Mouse (Mus musculus): Measurements from ENCODE around the gene Fhl3. TPM values are rescaled to one million over a fixed set of nuclear protein-coding genes. Genes with fewer than 3 reads are reported as not detected.

Gene Fhl3
- 5.1 and 5.9 TPM in 2 replicates for polyA plus RNA-seq (2015; fragmentation: Nextera tagmentation; extraction: Ambion mirVana)

DNA sequence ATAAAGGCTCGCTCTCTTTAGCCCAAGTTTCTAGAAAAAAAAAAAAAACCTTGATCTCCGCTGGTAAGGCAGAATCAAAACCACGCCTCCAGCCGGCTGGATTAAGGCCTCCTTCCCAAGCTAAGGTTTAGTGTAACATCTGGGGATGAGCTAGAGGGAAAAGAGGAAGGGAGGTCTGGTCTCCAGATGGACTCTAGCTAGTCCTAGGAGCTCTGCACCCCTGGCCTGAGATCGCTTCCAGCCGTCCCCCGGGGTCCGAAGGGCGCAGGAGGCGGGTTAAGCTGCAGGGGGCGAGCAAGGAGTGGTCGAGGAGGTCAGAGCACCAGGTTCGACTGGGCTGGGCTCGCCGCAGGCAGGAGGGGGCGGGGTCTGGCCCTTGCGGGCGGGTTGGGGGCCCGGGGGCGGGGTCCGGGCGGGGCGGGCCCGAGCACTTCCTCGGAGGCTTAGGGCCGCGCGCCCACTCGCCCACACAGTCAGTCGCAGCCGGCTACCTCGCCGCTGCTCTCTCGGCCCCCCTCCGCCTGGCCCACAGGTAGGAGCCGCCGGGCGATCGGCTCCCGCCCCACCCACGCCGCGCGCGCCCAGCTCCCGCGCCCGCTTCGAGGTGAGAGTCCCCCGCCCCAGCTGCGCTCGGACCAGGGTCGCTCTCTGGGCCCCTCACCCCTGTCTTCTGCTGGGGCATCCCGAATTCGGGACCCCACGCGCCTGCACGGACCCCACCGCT lies at the start of gene Fhl3:
Gene Fhl3 (plus strand): TSS at position 454 of the 724 bp plus-strand sequence.

DNA sequence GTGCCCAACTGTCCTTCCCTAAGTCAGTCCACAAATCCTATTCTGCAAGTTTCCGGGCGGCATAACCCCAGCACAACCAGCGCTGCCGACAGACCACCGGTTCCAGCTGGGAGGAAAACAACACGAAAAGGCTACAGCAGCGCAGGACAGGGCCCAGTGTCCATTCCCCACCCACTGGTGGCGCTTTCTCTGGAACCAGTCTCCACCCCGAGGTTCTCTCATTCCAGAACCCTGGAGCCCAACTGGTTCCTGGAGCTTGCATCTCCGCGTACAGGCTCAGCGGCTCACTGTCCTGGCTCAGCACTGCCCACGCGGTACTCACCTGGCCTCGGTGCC lies 44.0 kb upstream of the Fhl3 start, which contains the start of gene Pou3f1:
Gene Pou3f1 (plus strand): TSS at position 290 of the 336 bp plus-strand sequence.

DNA sequence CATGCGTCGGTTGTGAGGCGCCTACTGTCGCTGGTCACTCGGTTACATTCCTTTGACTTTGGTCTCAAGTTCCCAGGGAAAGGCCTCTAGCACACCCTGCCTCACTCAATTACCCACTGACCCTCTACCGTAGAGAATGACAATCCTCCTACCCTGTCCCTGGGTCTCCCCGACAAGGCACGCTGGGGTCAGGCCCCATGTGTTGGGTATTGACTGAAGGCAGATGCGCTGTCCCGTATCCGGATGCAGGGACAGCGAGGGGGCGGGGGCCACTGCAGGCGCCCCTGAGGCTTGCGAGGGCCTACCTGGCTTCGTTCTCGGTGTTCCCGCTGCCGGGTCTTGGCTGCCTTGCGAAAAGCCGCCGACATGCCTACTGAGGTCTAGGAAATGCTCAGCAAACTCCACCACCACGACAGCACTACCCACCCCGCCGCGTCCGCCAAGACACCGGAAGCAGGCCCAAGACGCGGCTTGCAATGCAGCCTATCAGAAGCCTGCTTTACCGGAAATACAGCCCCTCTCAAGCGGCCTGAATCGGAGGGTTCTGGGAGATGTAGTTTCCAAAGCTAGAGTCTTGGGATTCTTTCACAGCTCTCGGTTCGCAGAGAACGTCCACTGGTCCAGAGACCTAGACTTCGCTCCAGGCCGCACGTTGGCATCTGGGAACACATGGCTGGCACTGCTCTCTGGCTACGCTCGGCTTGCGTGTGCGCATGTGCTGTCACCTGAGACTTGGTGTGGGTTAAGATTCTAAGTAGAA lies 7.2 kb upstream of the Fhl3 start, which contains the start of gene Utp11:
Gene Utp11 (minus strand): TSS at position 466 of the 760 bp plus-strand sequence.

DNA sequence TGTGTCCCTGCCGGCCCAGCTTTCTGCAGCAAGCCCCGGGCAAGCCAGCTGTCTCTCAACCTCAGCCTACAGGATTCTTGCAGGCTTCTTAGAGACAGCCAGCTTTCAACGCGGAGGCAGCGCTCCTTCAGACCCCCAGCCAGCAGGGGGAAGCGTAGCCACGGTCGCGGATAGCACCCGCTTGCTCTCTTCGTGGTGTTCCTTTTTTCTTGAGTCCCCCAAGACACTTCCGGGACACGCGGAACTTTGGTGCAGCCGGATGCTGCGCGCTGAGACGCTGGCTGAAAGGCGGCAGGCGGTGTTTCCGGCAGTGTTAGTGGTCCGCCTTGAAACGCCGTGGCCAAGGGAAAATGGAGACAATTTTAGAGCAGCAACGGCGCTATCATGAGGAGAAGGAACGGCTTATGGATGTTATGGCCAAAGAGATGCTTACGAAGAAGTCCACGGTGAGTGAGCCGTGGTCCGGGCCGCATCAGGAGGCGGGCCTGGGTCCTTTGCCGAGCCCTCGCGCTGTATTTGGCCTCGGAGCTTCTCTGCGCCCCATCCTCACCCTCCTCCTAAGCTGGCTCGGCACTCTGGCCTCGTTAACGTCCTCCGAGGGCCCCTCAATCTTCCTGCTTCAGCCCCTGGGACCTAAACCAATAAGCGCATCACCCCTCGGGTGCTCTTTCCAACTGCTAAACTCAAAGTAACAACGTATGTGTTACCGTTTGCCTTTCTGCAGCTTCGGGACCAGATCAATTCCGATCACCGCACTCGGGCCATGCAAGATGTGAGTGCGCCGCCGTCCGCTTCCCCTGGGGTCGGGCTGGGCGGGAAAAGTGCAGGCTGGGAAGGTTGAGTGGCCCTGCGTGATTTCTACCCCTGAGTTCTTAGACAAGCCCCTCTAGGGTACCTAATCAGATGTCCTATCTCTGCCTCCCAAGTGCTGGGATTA lies 14.3 kb downstream of the Fhl3 start, which contains the start of gene Sf3a3:
Gene Sf3a3 (plus strand): TSS at position 232 of the 937 bp plus-strand sequence.

DNA sequence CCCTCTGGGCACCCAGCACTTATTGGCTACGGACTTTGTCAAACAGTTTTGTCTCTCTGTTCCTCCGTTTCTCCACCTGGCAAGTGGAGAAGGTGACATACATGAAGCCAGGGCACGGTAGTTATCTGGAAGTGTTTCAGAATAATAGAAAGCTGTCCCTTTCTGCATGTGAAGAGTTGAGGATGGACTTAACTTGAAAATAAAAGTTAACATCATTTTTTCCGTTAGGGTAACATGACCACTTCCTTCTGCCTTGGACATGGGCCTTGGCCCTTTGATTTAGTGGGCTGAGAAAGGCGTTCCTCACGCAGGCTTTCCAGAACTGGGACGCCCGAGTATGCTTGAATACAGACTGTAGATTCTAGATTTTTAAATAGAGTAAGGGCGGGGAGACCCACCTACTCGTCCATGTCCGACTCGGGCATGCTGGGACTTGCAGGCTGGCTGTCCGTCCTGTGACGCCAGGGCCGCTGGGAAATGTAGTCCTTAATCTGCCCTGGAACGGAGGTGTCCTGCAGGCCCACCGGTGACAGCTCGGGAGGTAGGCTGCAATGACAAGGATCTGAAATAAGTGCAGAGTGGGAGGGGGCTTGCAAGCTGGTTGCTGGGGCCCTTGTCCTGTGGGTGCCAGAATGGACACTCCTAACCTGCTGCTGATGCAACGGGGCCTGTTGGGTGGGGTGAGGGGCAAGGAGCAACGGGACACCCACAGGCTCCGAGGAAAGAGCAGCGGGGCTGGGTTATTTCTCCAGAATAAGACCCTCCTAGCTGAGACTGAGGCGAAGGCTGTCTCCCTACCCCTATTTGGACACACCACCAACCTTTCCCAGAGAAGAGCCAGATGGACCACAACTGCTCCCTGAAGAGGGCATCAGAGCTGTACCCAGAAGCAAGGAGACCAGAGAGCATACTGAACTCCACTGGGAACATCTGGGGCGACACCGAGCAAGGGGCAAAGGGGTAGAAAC lies 41.2 kb downstream of the Fhl3 start, which contains the start of gene Inpp5b:
Gene Inpp5b (plus strand): TSS at position 475 of the 968 bp plus-strand sequence.

MicroRNAs within 50 kb of the gene (microRNA counts, 519-probe panel; counts per million panel counts)
- microRNA mmu-miR-697 (88.3 counts per million), microRNA mmu-miR-698 (88.3 counts per million)

Other genes with a start within 250 kb of the Fhl3 start
- gene 3100002H09Rik, start 89.9 kb upstream of the Fhl3 start, polyA plus RNA-seq (2015; fragmentation: Nextera tagmentation; extraction: Ambion mirVana), result not detected in 2 replicates
- 0.05 and 0.06 TPM in 2 replicates for gene Pou3f1, start 43.9 kb upstream of the Fhl3 start, polyA plus RNA-seq (2015; fragmentation: Nextera tagmentation; extraction: Ambion mirVana)
- 36.1 and 36.7 TPM in 2 replicates for gene Utp11, start 7.1 kb upstream of the Fhl3 start, polyA plus RNA-seq (2015; fragmentation: Nextera tagmentation; extraction: Ambion mirVana)
- 90.8 and 92.4 TPM in 2 replicates for gene Sf3a3, start 14.1 kb downstream of the Fhl3 start, polyA plus RNA-seq (2015; fragmentation: Nextera tagmentation; extraction: Ambion mirVana)
- gene Inpp5b, start 41.1 kb downstream of the Fhl3 start, polyA plus RNA-seq (2015; fragmentation: Nextera tagmentation; extraction: Ambion mirVana), result 36.4 and 38.7 TPM in 2 replicates
- 16.7 and 17.6 TPM in 2 replicates for gene Mtf1, start 101.4 kb downstream of the Fhl3 start, polyA plus RNA-seq (2015; fragmentation: Nextera tagmentation; extraction: Ambion mirVana)
- gene Yrdc, start 150.0 kb downstream of the Fhl3 start, polyA plus RNA-seq (2015; fragmentation: Nextera tagmentation; extraction: Ambion mirVana), result 23.3 and 24.0 TPM in 2 replicates
- 26.3 and 30.8 TPM in 2 replicates for gene 1110065P20Rik, start 150.5 kb downstream of the Fhl3 start, polyA plus RNA-seq (2015; fragmentation: Nextera tagmentation; extraction: Ambion mirVana)
- gene Maneal, start 161.5 kb downstream of the Fhl3 start, polyA plus RNA-seq (2015; fragmentation: Nextera tagmentation; extraction: Ambion mirVana), result 0.04 and 0.15 TPM in 2 replicates
- not detected in 2 replicates for gene Epha10, start 180.2 kb downstream of the Fhl3 start, polyA plus RNA-seq (2015; fragmentation: Nextera tagmentation; extraction: Ambion mirVana)
- gene 9930104L06Rik, start 236.3 kb downstream of the Fhl3 start, polyA plus RNA-seq (2015; fragmentation: Nextera tagmentation; extraction: Ambion mirVana), result 6.2 and 6.9 TPM in 2 replicates
- 126 and 150 TPM in 2 replicates for gene Cdca8, start 238.6 kb downstream of the Fhl3 start, polyA plus RNA-seq (2015; fragmentation: Nextera tagmentation; extraction: Ambion mirVana)